Mouse (Mus musculus) heart, adult 2 months (tissue): ENCODE measurements at regions not wholly inside any gene's neighbourhood (a gene's known extent, or its start where the extent isn't known, plus 50 kb on each side); places are given as distances from the start of the nearest gene placed in this dataset.

Experiments used
- EP300 ChIP-seq: fragments of 200-500 bp; IDR thresholded peaks from 2 replicates; pipeline ENCODE4 v1.6.1; 2011; ENCODE audit warnings: low read depth, low read length, control low read depth; ENCODE audit not compliant: insufficient read depth
- POLR2A ChIP-seq: fragments of 200-500 bp; IDR thresholded peaks from 2 replicates; pipeline ENCODE4 v1.6.1; 2011; ENCODE audit warnings: mild to moderate bottlenecking, low read depth, low read length, control low read depth; ENCODE audit not compliant: insufficient read depth

DNA sequence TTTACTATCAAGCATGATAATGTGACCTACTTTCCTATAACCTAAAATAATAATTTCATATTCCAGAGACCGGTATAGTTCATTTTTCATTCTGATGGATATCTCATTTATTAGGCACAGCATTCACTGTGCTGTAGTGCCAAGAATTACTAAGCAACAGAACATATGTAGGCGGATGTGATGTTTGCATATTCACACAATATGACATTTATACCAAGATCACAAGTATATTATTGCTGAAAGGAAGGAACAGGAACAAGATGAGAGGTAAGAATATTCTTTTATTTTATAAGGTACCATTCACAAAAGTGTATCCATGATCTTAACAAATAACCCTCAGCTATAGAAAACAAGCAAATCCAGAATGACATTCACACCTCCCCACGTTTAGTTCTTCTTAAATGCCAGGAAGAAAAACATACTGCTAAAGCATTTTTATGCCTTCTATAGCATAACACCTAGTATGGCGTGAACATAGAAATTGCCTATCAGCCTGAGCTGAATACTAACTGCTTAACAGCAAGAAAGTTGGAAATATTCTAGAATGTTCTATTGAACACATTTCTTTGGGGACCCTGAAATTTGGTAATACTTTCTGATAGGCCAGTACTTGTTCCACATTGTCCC is 1062.8 kb upstream of the Acvr2a start:
- TF ChIP-seq EP300 (no peak), POLR2A (no peak)
